Mouse (Mus musculus) G1E (cell line): ENCODE data around the gene Gm20937. TPM values are rescaled to one million over a fixed set of nuclear protein-coding genes. Genes with fewer than 3 reads are reported as not detected.
"Not testable (repeated sequence)": the region's sequence is repeated elsewhere in the genome, so short reads cannot be mapped to it uniquely, and the experiment has no call there.

Experiments used
- ATAC-seq: 2 replicates; pipeline ENCODE4 v1.8.0; 2016; ENCODE audit warnings: mild to moderate bottlenecking; ENCODE audit not compliant: insufficient number of reproducible peaks, poor library complexity, low FRiP score, severe bottlenecking; ENCODE audit errors: extremely low read depth
- DNase-seq: peaks from one replicate; pipeline ENCODE4 v3.0.0; 2012; ENCODE audit warnings: low spot score
- H3K27me3 ChIP-seq: 2 replicates; pipeline ENCODE4 v1.6.1; 2012; ENCODE audit warnings: mild to moderate bottlenecking, low read length, inconsistent platforms; ENCODE audit not compliant: insufficient read depth
- H3K36me3 ChIP-seq: replicated peaks from 2 replicates; pipeline ENCODE3; 2012; ENCODE audit warnings: mild to moderate bottlenecking, inconsistent platforms
- H3K4me1 ChIP-seq: 2 replicates; pipeline ENCODE4 v1.6.1; 2012; ENCODE audit warnings: low read depth, low read length, inconsistent platforms, mixed read lengths; ENCODE audit not compliant: insufficient read depth
- H3K4me3 ChIP-seq: 2 replicates; pipeline ENCODE4 v1.5.1; 2012; ENCODE audit warnings: low read depth, mild to moderate bottlenecking, inconsistent platforms, low read length, moderate library complexity, mixed read lengths
- H3K9me3 ChIP-seq: replicated peaks from 2 replicates; pipeline ENCODE4 v1.6.1; 2012; ENCODE audit warnings: inconsistent platforms
- polyA plus RNA-seq: library from polyadenylated mRNA; stranded (reverse); fragments of >175 nt; gene quantifications from 2 replicates; pipeline ENCODE4 v1.2.3, GENCODE M21; 2012
- total RNA-seq, 2 experiments: library from RNA; stranded (forward) in 1 of 2; stranded (reverse) in 1 of 2; fragments of 200-1000 nt in 1 of 2; fragments of >200 nt in 1 of 2; fragmentation: Nextera tagmentation in 1 of 2; gene quantifications; 2 replicates each; pipeline ENCODE4 v1.2.3; 2014 to 2017

Gene Gm20937
- total RNA-seq (2014; fragmentation: Nextera tagmentation) (not detected in 2 replicates), total RNA-seq (2017) (not detected in 2 replicates), polyA plus RNA-seq (not detected in 2 replicates)

- not testable (repeated sequence) for H3K27me3 ChIP-seq, DNase-seq, H3K4me3 ChIP-seq, H3K4me1 ChIP-seq, H3K9me3 ChIP-seq, ATAC-seq, H3K36me3 ChIP-seq
Observed at GRCm38 (mm10) chrY:68294798-68295197, at the start of gene Gm20937. Gene Gm20937 (minus strand): TSS chrY:68294898.

Other genes with a start within 250 kb of the Gm20937 start
- not detected in 2 replicates for gene Gm20816, start 243.1 kb upstream of the Gm20937 start, total RNA-seq (2014; fragmentation: Nextera tagmentation)
- gene Gm20816, start 243.1 kb upstream of the Gm20937 start, total RNA-seq (2017) = not detected in 2 replicates
- not detected in 2 replicates for gene Gm20816, start 243.1 kb upstream of the Gm20937 start, polyA plus RNA-seq